Mouse (Mus musculus) adipocyte (in vitro differentiated cells): ENCODE data around the gene Fgd1.

Experiments used
- DNase-seq: peaks from one replicate; pipeline ENCODE4 v3.0.0-alpha.2; 2016; ENCODE audit warnings: low spot score

The Fgd1 gene

DNA sequence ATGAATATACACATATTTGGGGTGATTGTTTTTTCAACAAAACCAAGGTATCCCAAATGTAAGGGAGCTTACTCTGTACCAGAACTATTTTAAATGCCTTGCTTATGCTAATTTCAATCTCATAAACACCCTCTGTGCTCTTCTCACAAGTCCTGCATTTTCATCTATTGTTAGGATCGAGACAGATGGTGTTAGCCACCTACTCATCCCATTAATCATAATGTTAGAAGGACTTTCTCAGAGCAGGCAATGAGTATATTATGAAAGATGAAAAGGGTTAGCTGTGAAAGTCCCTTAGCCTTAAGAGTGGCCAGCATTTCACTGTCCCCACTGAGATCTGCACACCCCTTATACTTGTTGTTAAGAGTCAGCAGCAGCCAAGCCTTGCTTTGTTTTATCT is 41.5 kb downstream of the Fgd1 start:
- no peak for DNase-seq

GRCm38 (mm10) chrX:151096171-151097058 is 50.5 kb downstream of the Fgd1 start, which contains the start of gene Tsr2:
Tsr2 (minus strand) TSS chrX:151096543.
- peak; percentile 83 for DNase-seq

GRCm38 (mm10) chrX:151107301-151108067 is 61.5 kb downstream of the Fgd1 start:
- no peak for DNase-seq

DNA sequence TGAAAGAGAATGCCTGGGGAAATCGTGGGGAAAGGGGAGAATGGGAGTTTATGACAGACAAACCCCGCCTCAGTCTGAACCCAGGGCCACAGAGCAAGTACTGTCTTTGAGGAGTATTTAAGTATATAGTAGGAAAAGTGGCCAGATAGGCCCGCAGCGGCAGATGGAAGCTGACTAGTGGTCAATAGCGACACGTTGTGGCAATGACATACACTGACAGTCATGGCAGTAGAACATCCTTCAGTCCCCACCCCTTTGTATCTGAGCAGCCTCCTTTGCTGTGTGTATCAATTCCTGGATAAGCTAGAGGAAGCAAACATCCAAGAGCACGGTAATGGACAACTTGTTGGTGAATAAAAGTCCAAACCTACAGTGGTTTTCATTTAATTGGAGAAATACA is 70.8 kb downstream of the Fgd1 start:
- peak; percentile 40 for DNase-seq

DNA sequence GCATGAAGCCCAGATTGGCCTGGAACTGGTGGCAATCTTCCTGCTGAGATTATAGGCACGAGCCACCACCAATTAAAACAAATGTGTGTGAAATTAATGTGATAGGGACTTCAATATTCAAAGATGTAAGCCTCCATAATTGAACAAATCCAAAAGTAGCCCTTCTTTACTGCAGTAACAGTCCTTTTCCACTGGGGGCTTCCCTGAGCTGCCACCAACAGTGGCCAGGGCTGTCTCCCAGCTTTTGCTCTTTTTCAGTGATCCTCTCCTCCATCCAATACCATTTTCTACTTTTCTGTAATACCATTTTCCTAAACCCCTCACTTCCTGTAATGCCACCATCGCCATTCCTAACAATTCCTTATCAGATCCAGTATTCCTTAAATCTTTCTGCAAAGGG is 71.5 kb downstream of the Fgd1 start:
- DNase-seq, result peak; percentile 26

DNA sequence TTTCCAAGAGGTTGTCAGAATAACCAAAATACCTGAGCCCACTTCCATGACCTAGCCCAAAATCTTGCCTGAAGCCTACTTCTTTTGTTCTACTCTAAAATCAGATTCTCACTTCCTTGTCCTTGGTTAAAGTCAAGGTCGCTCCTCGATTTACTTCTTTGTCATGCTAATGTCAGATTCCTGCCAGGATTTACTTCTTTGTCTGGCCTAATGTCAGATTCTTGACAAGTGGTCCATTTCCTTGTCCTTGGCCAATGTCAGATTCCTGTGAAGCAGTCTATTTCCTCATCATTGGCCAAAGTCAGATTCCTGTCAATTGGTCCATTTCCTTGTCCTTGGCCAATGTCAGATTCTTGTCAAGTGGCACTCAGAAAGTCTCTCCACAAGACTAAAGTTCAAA is 78.0 kb downstream of the Fgd1 start:
- no peak for DNase-seq

GRCm38 (mm10) chrX:151130493-151130892 is 84.5 kb downstream of the Fgd1 start:
- no peak for DNase-seq

- peak; percentile 2 for DNase-seq
Observed at GRCm38 (mm10) chrX:151132785-151133184, 86.8 kb downstream of the Fgd1 start.
